Mouse (Mus musculus) olfactory bulb, adult 2 months (tissue): Measurements from ENCODE around the gene Lingo1. TPM values are rescaled to one million over a fixed set of nuclear protein-coding genes. Genes with fewer than 3 reads are reported as not detected.

Source experiments
- H3K27ac ChIP-seq: fragments of 200-500 bp; 2 replicates; pipeline ENCODE4 v1.5.1; 2012; ENCODE audit warnings: low read depth, low read length; ENCODE audit not compliant: insufficient read depth
- H3K4me1 ChIP-seq: fragments of 200-500 bp; 2 replicates; pipeline ENCODE4 v1.6.1; 2012; ENCODE audit warnings: low read length; ENCODE audit not compliant: control insufficient read depth, insufficient read depth
- H3K4me3 ChIP-seq: fragments of 200-500 bp; 2 replicates; pipeline ENCODE4 v1.5.1; 2012; ENCODE audit warnings: mild to moderate bottlenecking, low read depth, low read length, moderate library complexity; ENCODE audit not compliant: insufficient read depth
- CTCF ChIP-seq: fragments of 200-500 bp; IDR thresholded peaks from 2 replicates; pipeline ENCODE4 v1.5.1; 2012; ENCODE audit warnings: low read depth, mild to moderate bottlenecking, low read length, moderate library complexity; ENCODE audit not compliant: insufficient read depth
- POLR2A ChIP-seq: fragments of 200-500 bp; IDR thresholded peaks from 2 replicates; pipeline ENCODE4 v1.6.1; 2012; ENCODE audit warnings: mild to moderate bottlenecking, low read depth, low read length, moderate library complexity; ENCODE audit not compliant: insufficient read depth
- WGBS: fragments of 180-500 bp; shearing (Covaris S2); methylation state at CpG from one replicate; pipeline ENCODE4 v1.1.7; 2018; 5-methylcytosine and 5-hydroxymethylcytosine counted together
- polyA plus RNA-seq: library from polyadenylated mRNA; stranded (reverse); fragments of >200 nt; gene quantifications from 2 replicates; pipeline ENCODE4 v1.2.4, GENCODE M21; 2012; ENCODE audit warnings: low replicate concordance; ENCODE audit not compliant: missing spikeins, insufficient read depth, insufficient read length

Lingo1 gene
- polyA plus RNA-seq, 1 experiment, result not detected

GRCm38 (mm10) chr9:56610955-56611354 lies 185.3 kb downstream of the Lingo1 start:
- no peak overlapping the region for H3K4me3 ChIP-seq
- 50% methylated on average over 6 of the region's 6 CpGs for WGBS
- H3K4me1 ChIP-seq, result peaks cover 3% of the 10 kb centered on the region
- TF ChIP-seq CTCF (no peak), POLR2A (no peak)
- no peak overlapping the region for H3K27ac ChIP-seq

GRCm38 (mm10) chr9:56610466-56610865 lies 185.8 kb downstream of the Lingo1 start:
- no peak overlapping the region for H3K27ac ChIP-seq
- 73% methylated on average over 5 of the region's 5 CpGs for WGBS

GRCm38 (mm10) chr9:56609486-56609885 lies 186.8 kb downstream of the Lingo1 start:
- 39% methylated on average over 5 of the region's 5 CpGs for WGBS
- no peak for TF ChIP-seq POLR2A
- TF ChIP-seq CTCF, result no peak
- Histone ChIP-seq H3K27ac (no peak overlapping the region), H3K4me1 (peaks cover 8% of the 10 kb centered on the region), H3K4me3 (no peak overlapping the region)

More at GRCm38 (mm10) chr9:56610466-56610865, 185.8 kb downstream of the Lingo1 start:
- H3K4me1 ChIP-seq, result peaks cover 3% of the 10 kb centered on the region
- TF ChIP-seq POLR2A, result no peak
- TF ChIP-seq CTCF, result no peak
- no peak overlapping the region for H3K4me3 ChIP-seq

GRCm38 (mm10) chr9:56608691-56609351 lies 187.4 kb downstream of the Lingo1 start:
- Histone ChIP-seq H3K4me1 (peaks cover 9% of the 10 kb centered on the region), H3K27ac (no peak overlapping the region), H3K4me3 (no peak overlapping the region)
- TF ChIP-seq POLR2A (no peak), CTCF (no peak)
- 61% methylated on average over 11 of the region's 11 CpGs for whole genome bisulfite sequencing

- TF ChIP-seq POLR2A (no peak), CTCF (no peak)
- Histone ChIP-seq H3K4me1 (peaks cover 9% of the 10 kb centered on the region), H3K4me3 (no peak overlapping the region), H3K27ac (no peak overlapping the region)
- WGBS, result 84% methylated on average over 16 of the region's 16 CpGs
Measured at GRCm38 (mm10) chr9:56606082-56606740, 190.1 kb downstream of the Lingo1 start.

- Histone ChIP-seq H3K4me1 (peaks cover 13% of the 10 kb centered on the region), H3K4me3 (no peak overlapping the region), H3K27ac (no peak overlapping the region)
- TF ChIP-seq POLR2A (no peak), CTCF (no peak)
Measured at GRCm38 (mm10) chr9:56605443-56605806, 190.8 kb downstream of the Lingo1 start.

- no peak overlapping the region for H3K27ac ChIP-seq
- H3K4me3 ChIP-seq, result no peak overlapping the region
- TF ChIP-seq POLR2A (no peak), CTCF (no peak)
- WGBS, result 32% methylated on average over 12 of the region's 12 CpGs
- peaks cover 14% of the 10 kb centered on the region for H3K4me1 ChIP-seq
Measured at GRCm38 (mm10) chr9:56604797-56605442, 191.3 kb downstream of the Lingo1 start.

GRCm38 (mm10) chr9:56600655-56601054 lies 195.6 kb downstream of the Lingo1 start:
- no peak overlapping the region for H3K27ac ChIP-seq
- H3K4me1 ChIP-seq, result peaks cover 11% of the 10 kb centered on the region
- 19% methylated on average over 11 of the region's 11 CpGs for WGBS
- TF ChIP-seq CTCF (no peak), POLR2A (no peak)
- H3K4me3 ChIP-seq, result no peak overlapping the region

- 91% methylated on average over 7 of the region's 7 CpGs for WGBS
- Histone ChIP-seq H3K27ac (no peak overlapping the region), H3K4me3 (no peak overlapping the region), H3K4me1 (peaks cover 12% of the 10 kb centered on the region)
- TF ChIP-seq POLR2A, result no peak
Measured at GRCm38 (mm10) chr9:56592639-56593038, 203.6 kb downstream of the Lingo1 start.
